Mouse (Mus musculus) thymus, postnatal 14 days (tissue): Measurements from ENCODE around the gene Olfr948.

Experiments used
- DNase-seq: peaks from one replicate; pipeline ENCODE4 v3.0.0; 2021

Gene Olfr948

DNA sequence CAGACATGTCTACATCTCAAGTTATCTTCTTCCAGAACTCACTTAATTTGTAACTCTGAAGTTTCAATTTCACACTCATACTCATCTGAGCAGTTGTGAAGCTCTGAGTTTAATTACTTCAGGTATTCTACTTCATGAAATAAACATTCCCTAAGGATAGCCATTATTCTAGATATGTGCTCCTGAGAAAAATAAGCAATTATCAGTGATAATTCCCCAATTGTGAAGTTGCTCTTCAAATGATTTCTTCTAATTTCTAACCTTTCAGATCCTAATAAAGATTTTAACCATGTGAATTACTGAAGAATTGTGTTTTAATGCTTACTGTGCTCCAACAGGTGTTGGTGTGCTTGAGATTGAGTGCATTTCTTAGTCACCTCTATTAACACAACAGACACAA is at the start of gene Olfr948:
TSS of gene Olfr948 (minus strand) at position 101 of the 400 bp plus-strand sequence.
- DNase-seq, result no peak

DNA sequence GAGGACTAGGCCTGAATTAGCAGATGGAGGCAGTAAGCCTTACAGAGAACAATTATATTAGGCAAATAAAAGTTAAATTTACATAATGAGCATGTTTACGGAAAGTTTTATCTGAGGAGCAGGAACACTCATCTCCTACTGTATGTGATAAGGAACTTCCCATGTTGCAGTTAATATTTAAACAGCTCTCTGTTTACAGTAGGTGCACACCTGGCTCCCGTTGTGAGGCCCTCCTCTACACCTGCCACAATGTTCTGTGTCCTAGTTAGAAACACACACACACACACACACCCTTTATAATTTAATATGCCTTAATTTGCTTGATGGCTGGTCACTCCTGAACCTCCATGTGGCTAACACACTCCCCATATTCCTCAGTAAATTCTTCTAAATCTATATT is 38.7 kb downstream of the Olfr948 start:
- DNase-seq, result no peak

DNA sequence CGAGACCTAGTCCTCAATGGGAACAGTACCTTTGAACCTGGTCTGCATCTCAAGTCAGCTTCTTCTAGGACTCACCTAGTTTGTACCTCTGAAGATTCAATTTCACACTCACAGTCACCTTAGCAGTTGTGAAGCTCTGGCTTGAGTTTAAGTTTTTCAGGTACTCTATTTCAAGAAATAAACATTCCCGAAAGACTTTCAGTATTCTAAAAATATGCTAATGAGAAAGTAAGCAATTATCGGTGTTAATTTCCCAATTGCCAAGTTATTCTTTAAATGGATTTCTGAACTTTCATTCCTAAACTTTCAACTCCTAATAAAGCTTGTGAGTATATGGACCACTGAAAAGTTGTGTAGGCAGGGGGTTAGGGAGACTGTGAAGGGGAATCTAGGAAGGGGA is 49.1 kb downstream of the Olfr948 start, which contains the start of gene Olfr945:
TSS of gene Olfr945 (minus strand) at position 101 of the 400 bp plus-strand sequence.
- no peak for DNase-seq
